Mouse (Mus musculus) left cerebral cortex, postnatal 4 days (tissue): ENCODE results near the gene Cpm. TPM values are rescaled to one million over a fixed set of nuclear protein-coding genes. Genes with fewer than 3 reads are reported as not detected.

Source experiments
- DNase-seq: peaks from one replicate; pipeline ENCODE4 v3.0.0-alpha.2; 2022
- intact Hi-C: fragments of 180-260 bp; cut with DNase I; formaldehyde crosslinking; loops from one replicate; pipeline ENCODE4 v1.15.1; 2025
- total RNA-seq, 2 experiments: library from RNA; stranded (reverse); gene quantifications; 2 replicates each; pipeline ENCODE4 v1.2.3; 2021

The Cpm gene
- total RNA-seq, 2 experiments from 2014 or later: 1.7 to 2.5 TPM

DNA sequence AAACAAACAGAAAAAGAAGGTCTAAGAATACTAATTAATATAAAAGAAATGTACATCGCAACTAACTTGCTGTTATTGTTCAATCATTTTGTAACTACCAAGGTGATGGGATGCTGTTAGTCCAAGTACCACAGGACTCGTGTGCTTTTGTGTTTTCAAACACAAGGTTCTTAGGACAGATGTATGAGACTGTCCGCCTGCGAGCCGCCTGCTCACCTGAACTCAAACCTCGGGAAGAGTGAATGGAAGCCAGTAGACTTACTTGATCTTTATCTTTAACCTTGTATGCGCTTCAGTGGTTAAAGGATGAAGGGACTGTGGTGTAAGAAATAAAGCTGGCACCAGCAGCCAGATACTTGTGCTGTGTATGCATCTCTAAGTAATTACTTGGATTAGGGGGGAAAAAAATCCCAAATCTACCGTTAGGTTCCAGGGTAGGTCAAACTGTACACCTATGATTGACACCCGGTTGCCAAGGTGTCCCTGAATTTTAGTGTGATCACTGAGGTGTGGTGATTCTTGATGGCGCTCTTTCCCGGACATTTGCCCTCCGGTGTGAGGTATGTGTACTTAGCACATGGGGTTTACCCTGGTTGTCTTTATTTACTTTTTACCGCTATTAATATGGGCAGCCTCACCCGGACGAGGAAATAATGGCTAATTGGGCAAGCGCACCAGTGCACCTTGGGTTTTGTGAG, 2.4 kb downstream of the Cpm start:
- no peak for DNase-seq
- intact Hi-C loops: no loop called here

DNA sequence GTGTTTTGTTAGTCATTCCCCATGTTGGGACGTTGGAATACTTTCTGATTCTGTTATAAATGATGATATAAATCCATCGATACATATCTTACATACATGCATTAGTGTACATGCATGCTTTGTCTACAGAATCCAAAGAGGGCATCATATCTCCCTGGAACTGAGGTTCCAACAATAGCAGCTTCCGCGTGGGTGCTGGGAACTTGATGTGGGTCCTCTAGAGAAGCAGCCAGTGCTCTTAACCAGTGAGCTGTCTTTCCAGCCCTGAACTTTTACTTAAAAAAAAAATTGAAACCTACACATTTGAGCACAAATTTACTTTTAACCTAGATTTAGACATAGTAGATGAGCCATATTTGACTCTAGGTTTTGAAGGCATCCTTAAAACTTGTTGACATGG, 3.1 kb downstream of the Cpm start:
- no peak for DNase-seq
- intact Hi-C loops: no loop called here

DNA sequence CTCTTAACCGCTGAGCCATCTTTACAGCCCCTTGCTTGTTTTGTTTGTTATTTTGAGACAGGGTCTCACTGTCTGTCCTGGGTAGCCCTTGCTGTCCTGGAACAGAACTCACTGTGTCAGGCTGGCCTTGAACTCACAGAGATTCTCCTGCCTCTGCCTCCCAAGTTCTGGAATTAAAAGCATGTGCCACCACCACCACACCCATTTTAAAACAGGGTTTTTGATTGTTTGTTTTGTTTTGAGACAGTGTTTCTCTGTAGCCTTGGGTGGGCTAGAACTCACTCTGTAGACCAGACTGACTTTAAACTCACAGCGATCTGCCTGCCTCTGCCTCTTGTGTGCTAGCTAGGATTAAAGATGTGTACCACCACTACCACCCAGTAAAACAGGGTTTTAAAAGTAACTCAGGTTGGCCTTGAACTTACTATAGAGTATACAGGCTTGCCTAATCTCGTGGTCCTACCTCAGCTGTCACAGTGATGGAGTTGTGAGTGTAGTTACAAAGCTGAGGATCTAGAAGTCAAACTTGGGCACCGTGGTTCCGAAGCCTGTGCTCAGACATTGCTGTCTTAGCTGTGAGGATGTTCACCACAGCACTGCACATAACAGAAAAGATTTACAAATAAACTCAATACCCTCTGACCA, 4.4 kb downstream of the Cpm start:
- intact Hi-C loops: no loop called here
- DNase-seq: no peak

DNA sequence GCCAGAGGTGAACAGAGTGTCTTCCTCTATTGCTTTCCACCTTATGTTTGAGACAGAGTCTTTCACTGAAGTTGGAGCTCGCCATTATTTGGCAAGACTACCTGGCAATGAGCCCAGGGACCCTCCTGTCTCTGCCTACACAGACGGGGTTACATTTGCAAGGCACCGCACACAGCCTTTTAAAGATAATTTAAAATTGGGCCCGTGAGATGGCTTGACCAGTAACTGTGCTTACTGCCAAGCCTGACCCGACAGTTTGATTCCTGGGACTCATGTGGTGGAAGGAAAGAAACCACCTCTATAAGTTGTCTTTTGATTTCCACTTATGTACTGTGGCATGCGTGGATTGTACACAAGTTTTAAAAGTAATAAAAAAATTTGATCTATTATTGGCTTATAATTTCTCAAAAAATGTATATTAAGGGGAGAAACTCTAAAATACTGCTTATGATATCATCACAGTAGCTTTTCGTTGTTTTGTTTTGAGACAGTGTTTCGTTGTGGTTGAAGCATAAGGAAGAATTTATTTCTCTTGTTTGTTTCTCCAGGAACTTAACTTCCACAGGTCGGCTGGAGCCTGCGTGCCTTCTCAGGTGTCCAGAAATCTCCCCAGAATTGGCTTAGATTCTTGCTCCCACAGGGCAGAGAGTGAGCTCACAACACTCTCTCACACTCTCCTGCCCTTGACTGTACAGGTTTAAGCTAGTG, 5.2 kb downstream of the Cpm start:
- intact Hi-C loops: no loop called here
- DNase-seq: no peak

DNA sequence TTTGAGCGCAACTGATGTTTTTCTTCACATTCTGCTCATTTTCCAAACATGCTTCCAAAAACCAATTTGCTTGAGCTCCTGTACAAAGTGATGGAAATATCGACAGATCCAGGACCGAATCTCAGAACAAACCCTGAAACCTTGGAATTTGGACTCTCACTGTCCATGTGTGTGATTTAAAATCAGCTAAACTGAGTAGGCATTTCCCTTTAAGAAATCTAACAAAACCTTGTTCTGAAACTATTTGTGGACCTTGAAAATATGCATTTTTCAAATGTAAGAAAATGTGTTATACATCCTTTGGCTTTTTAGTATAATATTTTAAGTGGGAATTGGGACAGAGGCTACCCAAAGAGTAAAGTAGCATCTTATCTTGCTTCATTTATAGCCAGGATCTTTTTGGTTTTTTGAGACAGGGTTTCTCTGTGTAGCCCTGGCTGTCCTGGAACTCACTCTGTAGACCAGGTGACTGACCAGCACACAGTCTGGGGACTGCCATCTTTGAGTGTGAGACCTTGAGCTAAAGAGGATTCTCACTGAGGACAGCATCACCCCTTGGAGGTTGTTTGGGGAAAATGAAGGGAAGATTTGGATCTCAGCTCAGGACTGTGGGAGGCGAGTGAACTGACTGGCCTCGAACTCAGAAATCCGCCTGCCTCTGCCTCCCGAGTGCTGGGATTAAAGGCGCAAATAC, 5.9 kb downstream of the Cpm start:
- intact Hi-C loops: no loop called here
- no peak for DNase-seq

DNA sequence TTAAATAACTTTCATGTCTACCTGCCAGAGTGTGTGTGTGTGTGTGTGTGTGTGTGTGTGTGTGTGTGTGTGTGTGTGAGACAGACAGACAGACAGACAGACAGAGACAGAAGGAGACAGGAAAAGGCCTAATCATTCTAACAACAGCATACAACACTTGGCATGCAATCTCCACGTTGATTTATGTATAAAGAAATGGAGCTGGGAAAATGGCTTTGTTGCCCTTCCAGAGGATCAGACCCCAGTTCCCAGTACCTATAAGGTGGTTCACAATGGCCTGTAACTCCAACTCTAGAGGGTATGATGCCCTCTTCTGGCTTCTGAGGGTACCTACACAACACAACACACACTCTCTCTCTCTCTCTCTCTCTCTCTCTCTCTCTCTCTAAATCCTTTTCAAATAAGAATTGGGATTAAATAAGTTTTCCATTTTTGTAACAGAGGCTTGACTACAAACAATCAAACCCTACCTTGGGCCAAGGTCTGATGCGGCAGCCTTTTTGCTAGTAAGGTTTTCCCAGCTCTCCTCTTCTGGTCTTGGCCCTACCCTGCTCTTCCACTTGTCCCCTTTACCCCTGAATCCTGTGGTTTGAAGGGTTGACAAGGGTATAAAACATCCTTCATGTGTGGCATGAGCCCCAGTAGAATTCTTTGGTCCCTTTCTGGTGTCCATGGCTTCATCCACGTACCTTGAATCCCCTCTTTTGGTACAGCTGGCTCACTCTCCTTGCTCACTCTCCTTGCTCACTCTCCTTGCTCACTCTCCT, 6.7 kb downstream of the Cpm start:
- intact Hi-C loops: no loop called here

DNA sequence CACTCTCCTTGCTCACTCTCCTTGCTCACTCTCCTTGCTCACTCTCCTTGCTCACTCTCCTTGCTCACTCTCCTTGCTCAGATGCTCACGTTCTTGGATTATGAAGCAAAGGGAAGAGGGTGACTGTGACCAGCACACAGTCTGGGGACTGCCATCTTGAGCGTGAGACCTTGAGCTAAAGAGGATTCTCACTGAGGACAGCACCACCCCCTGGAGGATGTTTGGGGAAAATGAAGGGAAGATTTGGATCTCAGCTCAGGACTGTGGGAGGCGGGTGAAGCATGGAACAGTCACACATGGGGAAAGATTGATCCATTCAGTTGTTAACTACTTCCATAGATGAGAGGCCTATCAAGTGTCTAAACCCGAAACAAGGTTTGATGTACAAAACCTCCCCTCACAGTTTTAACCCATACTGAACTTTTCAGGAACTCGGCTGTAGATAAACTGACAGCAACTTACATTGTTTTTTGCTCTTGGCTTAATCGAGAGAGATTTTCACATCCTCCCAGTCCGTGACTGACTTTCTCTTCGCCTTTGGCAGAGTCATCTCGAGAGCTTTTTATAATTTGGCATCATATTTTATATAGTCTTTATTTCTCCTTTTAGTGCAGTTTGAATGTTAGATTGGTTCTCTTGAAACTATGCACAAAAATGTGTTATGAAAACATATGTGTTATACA, 7.9 kb downstream of the Cpm start:
- DNase-seq: peak; percentile 13
- intact Hi-C loops: no loop called here

More for the DNA sequence above, 6.7 kb downstream of the Cpm start:
- no peak for DNase-seq

DNA sequence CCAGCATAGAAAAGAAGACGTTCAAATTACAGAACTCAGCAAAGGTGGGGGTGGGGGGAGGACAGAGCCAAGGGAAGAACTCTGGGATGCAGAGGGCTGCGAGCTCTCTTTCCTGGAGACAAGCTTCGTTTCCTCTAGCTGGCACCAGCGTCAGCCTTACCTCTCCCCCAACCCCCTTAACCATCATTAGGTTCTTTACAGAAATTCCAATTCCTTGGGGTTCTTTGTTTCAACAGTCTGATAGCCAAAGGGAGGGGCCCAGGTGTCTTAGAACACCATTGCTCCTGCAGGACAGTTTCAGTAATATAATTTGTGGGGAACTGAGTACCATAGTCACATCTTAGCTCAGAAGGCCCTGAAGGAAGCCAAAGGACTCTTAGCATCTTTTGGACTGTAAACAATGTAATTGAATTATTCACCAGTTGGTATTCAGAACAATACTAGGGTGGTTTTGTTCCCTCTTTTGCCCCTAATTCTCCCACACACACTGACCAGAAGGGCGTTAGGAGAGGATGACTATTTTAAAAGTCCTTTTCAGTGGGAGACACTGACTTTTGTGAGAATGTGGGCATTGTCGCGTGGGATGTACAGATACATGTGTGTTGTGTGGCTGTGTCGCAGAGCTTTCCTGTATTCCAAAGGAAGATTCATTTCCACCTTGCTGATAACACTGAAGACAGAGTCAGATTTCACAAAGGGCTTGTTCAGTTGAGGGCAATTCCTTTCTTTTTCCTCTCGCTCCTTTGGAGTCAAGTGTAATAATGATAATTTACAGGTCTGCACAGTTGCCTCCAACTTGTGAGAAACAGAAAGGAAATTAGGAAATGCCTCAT, 8.7 kb downstream of the Cpm start:
- no peak for DNase-seq
- intact Hi-C loops: no loop called here

DNA sequence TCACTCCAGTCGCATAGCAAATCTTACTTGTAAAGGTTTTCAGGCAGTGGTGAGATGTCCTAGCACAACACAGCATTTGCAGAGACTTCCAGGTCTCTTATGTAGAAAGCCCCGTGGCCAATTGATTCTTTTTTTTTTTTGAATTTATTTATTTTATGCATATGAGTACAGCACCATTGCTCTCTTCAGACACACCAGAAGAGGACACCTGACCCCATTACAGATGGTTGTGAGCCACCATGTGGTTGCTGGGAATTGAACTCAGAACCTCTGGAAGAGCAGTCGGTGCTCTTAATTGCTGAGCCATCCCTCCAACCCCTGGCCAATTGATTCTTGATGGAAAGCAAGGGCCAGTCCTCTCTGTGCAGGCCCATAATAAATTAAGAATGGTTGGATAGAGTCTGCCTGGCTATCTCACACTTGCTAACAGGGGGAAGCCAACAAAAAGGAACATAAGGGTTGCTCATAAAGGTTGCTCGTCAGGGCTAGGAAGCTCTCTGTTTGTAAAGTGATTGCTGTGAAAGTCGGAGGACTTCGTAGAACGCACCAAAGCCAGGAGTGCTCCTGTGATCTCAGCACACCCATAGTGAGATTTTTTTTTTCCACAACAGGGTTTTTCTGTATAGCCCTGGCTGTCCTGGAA, 9.4 kb downstream of the Cpm start:
- DNase-seq: no peak
- intact Hi-C loops: no loop called here

DNA sequence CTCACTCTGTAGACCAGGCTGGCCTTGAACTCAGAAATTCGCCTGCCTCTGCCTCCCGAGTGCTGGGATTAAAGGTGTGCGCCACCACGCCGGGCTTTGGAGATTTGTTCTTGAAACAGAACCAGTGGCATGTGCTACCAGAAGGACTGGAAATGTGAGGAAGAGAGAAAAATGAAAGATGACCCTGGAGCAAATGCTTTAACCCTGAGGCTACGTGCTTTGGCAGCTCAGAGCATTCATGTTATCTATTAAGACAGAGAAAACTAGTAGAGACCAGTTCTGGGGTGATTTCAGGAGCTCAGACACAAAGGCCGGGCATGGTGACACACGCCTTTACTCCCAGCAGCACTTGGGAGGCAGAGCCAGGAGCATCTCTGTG, 9.9 kb downstream of the Cpm start:
- DNase-seq: no peak
- intact Hi-C loops: no loop called here

DNA sequence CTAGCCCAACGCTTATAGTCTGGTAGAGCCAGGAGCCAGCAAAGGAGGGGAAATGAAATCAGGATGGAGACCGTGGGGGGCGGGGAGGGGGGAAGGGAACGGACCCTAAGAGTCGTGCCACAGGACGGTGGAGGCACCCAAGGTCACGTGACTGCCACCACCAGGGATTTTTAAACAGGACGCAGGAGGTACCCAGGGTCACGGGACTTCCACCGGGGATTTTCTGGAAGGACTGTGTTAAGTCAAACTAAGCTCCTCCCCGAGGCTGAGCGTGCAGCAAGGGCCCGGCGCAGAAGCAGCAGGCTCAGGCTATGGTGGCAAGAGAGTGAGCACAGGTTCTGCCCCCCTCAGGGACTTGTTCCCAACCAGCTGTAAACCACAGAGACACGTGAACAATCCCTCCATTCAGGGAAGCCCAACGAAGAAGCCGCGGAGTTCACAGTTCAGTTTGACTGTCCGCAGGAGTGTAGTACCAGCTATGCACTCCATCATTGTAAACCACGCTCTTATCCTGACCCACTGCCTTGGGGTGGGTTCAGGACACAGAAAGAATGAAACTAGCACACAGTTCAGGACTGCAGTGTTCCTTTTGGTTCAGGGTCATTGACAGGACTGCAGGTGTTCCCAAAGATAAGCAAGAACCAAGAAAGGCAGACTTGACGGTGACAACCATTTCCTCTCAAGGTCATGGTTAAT, 10.7 kb downstream of the Cpm start:
- intact Hi-C loops: no loop called here

DNA sequence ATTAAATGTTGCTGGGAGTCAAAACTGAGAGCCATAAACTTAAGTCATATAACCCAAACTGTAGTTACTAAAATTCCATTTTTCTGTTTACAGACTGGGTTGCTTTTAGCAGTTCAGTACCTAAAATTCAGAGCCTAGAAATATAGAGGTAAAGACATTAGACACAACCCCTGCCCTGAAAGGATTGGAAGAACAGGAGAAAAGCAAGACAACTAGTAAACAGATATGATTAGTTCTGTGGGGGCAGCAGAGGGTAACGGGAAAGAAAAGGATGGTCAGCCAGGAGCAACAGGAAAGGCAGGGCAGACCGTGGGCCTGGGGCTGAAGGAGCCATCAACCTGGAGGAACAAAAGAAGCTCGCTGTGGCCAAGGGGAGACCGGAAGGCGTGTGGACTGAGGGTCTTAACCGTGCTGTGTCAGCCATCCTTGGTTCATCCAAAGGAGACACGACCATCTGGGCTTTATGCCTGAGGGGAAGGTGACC, 11.3 kb downstream of the Cpm start:
- intact Hi-C loops: no loop called here
- DNase-seq: no peak

More for the DNA sequence above, 10.7 kb downstream of the Cpm start:
- no peak for DNase-seq

DNA sequence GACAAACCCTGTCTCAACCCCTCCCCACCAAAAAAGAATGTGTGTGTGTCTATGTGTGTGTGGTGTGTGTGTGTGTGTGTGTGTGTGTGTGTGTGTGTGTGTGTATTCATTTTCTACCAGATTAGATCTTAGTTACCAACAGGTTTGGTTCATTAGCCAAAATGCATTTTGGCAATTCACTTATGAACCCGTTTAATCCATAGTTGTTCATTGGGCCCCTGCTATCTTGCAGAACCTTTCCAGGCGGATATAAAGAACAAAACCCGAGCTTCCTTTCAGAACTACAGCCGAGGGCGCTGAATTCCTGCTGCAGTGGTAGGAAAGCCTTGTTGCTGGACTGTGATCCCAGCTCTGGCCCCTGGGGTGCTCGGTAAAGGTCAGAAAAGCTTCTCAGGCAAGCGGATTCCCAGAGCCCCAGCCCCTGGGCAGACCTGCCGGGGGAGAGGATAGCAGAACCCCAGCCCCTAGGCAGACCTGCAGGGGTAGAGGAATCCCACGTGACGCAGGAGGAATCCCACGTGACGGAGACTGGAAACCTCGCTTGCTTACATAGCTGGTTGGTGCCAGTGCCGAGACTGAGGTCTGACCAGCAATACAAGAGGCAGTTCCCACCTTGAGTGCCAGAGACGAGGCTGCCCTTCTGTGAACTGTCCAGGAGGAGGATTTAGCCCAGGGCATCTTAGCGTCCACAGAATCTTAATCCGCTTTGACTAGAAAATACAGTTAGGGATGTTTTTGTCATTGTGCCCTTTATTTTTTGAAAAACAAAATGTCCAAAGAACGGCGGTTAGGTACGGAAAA, 12.3 kb downstream of the Cpm start:
- intact Hi-C loops: no loop called here
- DNase-seq: no peak

DNA sequence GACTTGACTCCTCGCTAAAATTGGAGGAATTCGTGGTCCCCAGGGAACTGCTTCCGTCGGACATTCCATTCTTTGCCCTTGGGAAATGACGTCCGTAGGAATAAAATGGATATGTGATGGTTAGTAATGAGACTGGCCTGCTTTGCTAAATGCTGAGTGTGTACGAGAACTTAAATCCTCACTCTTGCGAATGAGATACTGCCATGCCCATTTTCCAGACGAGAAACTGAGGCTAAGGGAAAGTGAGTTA, 12.8 kb downstream of the Cpm start:
- no peak for DNase-seq
- intact Hi-C loops: no loop called here

DNA sequence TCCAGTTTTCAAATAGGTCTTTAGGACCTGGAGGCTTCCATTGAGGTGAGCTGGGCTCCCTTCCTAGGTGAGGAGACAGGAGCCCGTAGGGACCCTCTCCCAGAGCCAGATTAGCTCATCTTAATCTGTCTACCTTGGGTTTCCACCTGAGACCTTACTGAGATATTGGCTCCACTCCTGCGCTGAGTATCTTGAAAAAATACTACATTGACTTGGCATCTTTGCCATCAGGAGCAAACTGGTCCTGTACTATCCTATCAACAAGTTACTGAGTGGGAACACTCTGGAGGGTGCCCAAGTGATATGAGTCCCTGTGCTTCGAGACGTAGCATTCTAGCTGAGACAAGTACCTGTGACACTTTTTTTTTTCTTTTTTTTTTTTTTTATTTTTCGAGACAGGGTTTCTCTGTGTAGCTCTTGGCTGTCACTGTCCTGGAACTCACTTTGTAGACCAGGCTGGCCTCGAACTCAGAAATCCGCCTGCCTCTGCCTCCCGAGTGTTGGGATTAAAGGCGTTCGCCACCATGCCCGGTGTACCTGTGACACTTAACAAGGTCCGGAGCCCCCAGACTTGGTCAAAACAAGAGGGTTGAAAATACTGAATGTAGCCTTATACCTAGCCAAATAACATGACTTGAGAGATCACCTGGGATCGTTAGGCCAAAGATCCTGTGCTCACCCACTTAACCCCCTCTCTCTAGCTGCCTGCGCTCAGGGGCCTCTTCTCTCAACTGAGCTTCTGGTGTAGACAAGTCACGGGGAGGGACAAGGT, 13.4 kb downstream of the Cpm start:
- no peak for DNase-seq
- intact Hi-C loops: no loop called here

DNA sequence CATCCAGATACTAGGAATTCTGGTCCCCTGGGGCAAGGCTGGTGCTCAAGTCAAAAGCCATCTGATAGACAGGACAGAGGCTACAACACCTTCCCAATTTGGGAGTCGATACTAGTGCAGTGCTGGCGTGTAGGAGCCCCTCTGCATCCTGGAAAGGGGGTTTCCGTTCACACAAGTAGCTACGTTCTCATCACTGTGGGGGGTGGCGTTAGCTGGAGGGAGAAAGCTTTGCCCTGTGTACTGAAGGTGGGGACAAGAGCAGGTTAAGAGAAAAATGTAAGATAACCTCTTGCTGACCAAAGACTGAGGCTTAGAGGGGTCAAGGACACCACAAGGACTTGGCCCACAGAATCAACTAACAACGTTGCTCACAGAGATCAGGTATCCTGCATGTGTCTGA, 14.0 kb downstream of the Cpm start:
- intact Hi-C loops: no loop called here
- DNase-seq: no peak
